ENCODE assay signal across 21 mouse cellular contexts in the genomic region with DNA sequence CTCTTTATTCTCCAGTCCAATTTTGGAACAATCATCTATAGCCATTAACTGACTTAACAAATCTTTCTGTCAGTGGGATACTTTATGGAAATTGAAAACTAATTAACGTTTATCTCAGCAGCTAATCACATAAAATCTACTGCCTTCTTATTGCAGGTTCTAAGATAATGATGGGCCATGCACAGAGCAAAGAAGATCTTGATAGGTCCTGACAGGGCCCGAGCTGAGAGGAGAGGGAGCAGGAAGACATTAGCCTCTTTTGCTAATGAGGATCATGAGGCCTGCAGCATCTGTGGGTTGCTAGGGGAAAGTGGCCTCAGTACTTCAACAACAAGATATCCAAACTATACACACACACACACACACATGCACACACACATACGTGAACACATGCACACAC.
A peak's percentile ranks its signal among the peaks of the same experiment; 100 is the strongest.
DNase-seq lines count a peak whose midpoint lies in the region; ATAC-seq and TF ChIP-seq lines count a peak whose summit lies in the region.
"Had no signal": no experiment of that assay in that cellular context is flagged by ENCODE, and none has a peak within 500 bp of the region (broad histone marks: within the 10 kb centered on the region; RNA-seq: fewer than 3 reads in every experiment).

No protein-coding gene starts in this region.

- no peak for TF ChIP-seq CTCF in brain, embryonic 14.5 days (IDR thresholded peaks at IDR 0.05; ENCODE audit: borderline replicate concordance, extremely low read depth, insufficient read depth, insufficient read length)

- no peak overlapping the region for H3K27ac ChIP-seq in forebrain, embryonic 14.5 days (ENCODE audit: low read depth, low read length)
- no peak overlapping the region for H3K27ac ChIP-seq in forebrain, embryonic 13.5 days
- H3K27ac ChIP-seq: embryonic facial prominence, embryonic 12.5 days; embryonic facial prominence, embryonic 15.5 days; forebrain, embryonic 10.5 days; forebrain, embryonic 12.5 days had no signal

- no peaks in the 10 kb centered on the region for H3K27me3 ChIP-seq in forebrain, embryonic 14.5 days (replicated peaks; ENCODE audit: control insufficient read depth, insufficient read depth, low read length)
- no peaks in the 10 kb centered on the region for H3K27me3 ChIP-seq in forebrain, embryonic 13.5 days
- H3K27me3 ChIP-seq: embryonic facial prominence, embryonic 12.5 days; embryonic facial prominence, embryonic 15.5 days; forebrain, embryonic 12.5 days had no signal

- H3K9me3 ChIP-seq in forebrain, embryonic 14.5 days (replicated peaks; ENCODE audit: control insufficient read depth, low read length), result no peaks in the 10 kb centered on the region
- H3K9me3 ChIP-seq in forebrain, embryonic 13.5 days (replicated peaks), result no peaks in the 10 kb centered on the region
- H3K9me3 ChIP-seq: embryonic facial prominence, embryonic 12.5 days; embryonic facial prominence, embryonic 15.5 days had no signal

- H3K4me3 ChIP-seq in forebrain, embryonic 14.5 days (ENCODE audit: low read depth, low read length), result no peak overlapping the region
- H3K4me3 ChIP-seq in forebrain, embryonic 13.5 days, result no peak overlapping the region
- H3K4me3 ChIP-seq: embryonic facial prominence, embryonic 12.5 days; embryonic facial prominence, embryonic 15.5 days; erythroblast, embryonic 14.5 days; forebrain, embryonic 10.5 days; forebrain, embryonic 12.5 days had no signal

- H3K4me2 ChIP-seq in forebrain, embryonic 14.5 days (ENCODE audit: low read length), result no peak overlapping the region
- H3K4me2 ChIP-seq in forebrain, embryonic 13.5 days, result no peak overlapping the region
- H3K4me2 ChIP-seq: embryonic facial prominence, embryonic 12.5 days; embryonic facial prominence, embryonic 15.5 days; forebrain, embryonic 12.5 days had no signal

- 78% methylated on average over 3 of the region's 3 CpGs for WGBS in forebrain, embryonic 14.5 days
- WGBS in forebrain, embryonic 13.5 days, result 72% methylated on average over 3 of the region's 3 CpGs

- no peak overlapping the region for H3K9ac ChIP-seq in forebrain, embryonic 14.5 days (ENCODE audit: low read length)
- no peak overlapping the region for H3K9ac ChIP-seq in forebrain, embryonic 13.5 days
- H3K9ac ChIP-seq: embryonic facial prominence, embryonic 12.5 days; embryonic facial prominence, embryonic 15.5 days; forebrain, embryonic 12.5 days had no signal

- no peaks in the 10 kb centered on the region for H3K36me3 ChIP-seq in forebrain, embryonic 14.5 days (ENCODE audit: control insufficient read depth, insufficient read depth, low read length)
- no peaks in the 10 kb centered on the region for H3K36me3 ChIP-seq in forebrain, embryonic 13.5 days (ENCODE audit: poor library complexity, severe bottlenecking)
- H3K36me3 ChIP-seq: embryonic facial prominence, embryonic 12.5 days; embryonic facial prominence, embryonic 15.5 days; forebrain, embryonic 10.5 days; forebrain, embryonic 12.5 days had no signal

- peak; percentile 8 for DNase-seq in forebrain, embryonic 14.5 days (ENCODE audit: low spot score)
- DNase-seq in brain, embryonic 14.5 days (ENCODE audit: low read depth), result peak; percentile 31
- peak; percentile 85 for DNase-seq in retina, embryonic 14.5 days (ENCODE audit: low spot score)
- DNase-seq in liver, result no peak
- DNase-seq: adrenal gland, adult 2 months; adrenal gland, postnatal 10 days; adrenal gland, postnatal 25 days; cerebellum, adult 11 months; cerebellum, adult 18-20 months; cerebellum, adult 8-10 months; cerebellum, adult 9-11 months; cerebellum, postnatal 14 days; cerebellum, postnatal 36 days; embryo, embryonic 11 days had no signal

- ATAC-seq in forebrain, embryonic 14.5 days, result no peak
- no peak for ATAC-seq in forebrain, embryonic 13.5 days
- ATAC-seq in cerebellum, adult (ENCODE audit: insufficient number of reproducible peaks, low FRiP score, low TSS enrichment), result no peak

- H3K4me1 ChIP-seq in forebrain, embryonic 14.5 days (ENCODE audit: control insufficient read depth, insufficient read depth, low read length), result no peaks in the 10 kb centered on the region
- H3K4me1 ChIP-seq in forebrain, embryonic 13.5 days, result peaks cover 9% of the 10 kb centered on the region; the same call in 1 of the 2 replicates
- H3K4me1 ChIP-seq: embryonic facial prominence, embryonic 12.5 days; embryonic facial prominence, embryonic 15.5 days had no signal

- TF ChIP-seq POLR2A in brain, embryonic 14.5 days (IDR thresholded peaks at IDR 0.05; ENCODE audit: borderline replicate concordance, extremely low read depth, insufficient read depth, insufficient read length, poor library complexity, severe bottlenecking), result no peak
